Mouse (Mus musculus): ENCODE measurements at regions not wholly inside any gene's neighbourhood (a gene's known extent, or its start where the extent isn't known, plus 50 kb on each side); places are given as distances from the start of the nearest gene placed in this dataset.

DNA sequence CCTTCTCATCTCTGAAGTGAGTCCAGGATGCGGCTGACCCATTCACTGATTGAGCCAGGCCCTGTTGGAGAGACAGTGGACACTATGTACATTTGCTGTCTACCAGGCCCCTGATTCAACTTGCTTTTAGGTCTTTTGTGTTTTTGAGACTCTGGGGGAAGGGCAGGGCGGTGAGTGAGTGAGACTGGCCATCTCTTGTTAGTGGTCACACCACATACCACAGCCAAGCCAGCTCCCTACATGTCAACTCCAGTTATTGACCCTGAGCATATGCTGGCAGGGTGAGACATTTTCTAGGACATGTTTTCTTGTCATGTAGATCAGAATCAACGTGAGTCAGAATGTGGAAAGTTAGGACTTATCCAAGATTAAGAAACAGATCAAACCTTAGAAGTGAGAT lies 201.8 kb upstream of the Id2 start:
- no peak for DNase-seq (ENCODE audit: low read depth, low spot score)
- Histone ChIP-seq H3K27ac (ENCODE audit: insufficient read depth, low read depth, low read length, poor library complexity, severe bottlenecking) (no peak overlapping the region), H3K36me3 (ENCODE audit: control insufficient read depth, insufficient read depth, low read length, poor library complexity, severe bottlenecking) (no peaks in the 10 kb centered on the region), H3K9me3 (ENCODE audit: control insufficient read depth, insufficient read depth, low read depth, low read length) (no peaks in the 10 kb centered on the region), H3K4me3 (ENCODE audit: insufficient read depth in 1 of 2, low read depth in 1 of 2, low read length in 2 of 2, poor library complexity in 1 of 2, severe bottlenecking in 1 of 2) (no peak overlapping the region), H3K9ac (ENCODE audit: insufficient read depth, low read depth, low read length, poor library complexity, severe bottlenecking) (no peak overlapping the region), H3K4me1 (ENCODE audit: control insufficient read depth in 2 of 2, insufficient read depth in 2 of 2, low read length in 2 of 2, poor library complexity in 1 of 2) (no peaks in the 10 kb centered on the region)
- TF ChIP-seq HCFC1 (IDR thresholded peaks at IDR 0.05; ENCODE audit: borderline replicate concordance, insufficient read depth, low read length) (no peak), CHD2 (IDR thresholded peaks at IDR 0.05; ENCODE audit: low read depth, low read length) (no peak), MAFK (IDR thresholded peaks at IDR 0.05; ENCODE audit: insufficient read depth, low read depth, low read length) (no peak), ZC3H11A (IDR thresholded peaks at IDR 0.05; ENCODE audit: borderline replicate concordance, low read depth, low read length) (no peak), ZNF384 (IDR thresholded peaks at IDR 0.05; ENCODE audit: low read depth, low read length) (no peak)
- in situ Hi-C loops (cut with MboI; ENCODE audit: low sequenced_read_pairs in 2 of 2, unreplicated experiment in 2 of 2) = no loop called here

DNA sequence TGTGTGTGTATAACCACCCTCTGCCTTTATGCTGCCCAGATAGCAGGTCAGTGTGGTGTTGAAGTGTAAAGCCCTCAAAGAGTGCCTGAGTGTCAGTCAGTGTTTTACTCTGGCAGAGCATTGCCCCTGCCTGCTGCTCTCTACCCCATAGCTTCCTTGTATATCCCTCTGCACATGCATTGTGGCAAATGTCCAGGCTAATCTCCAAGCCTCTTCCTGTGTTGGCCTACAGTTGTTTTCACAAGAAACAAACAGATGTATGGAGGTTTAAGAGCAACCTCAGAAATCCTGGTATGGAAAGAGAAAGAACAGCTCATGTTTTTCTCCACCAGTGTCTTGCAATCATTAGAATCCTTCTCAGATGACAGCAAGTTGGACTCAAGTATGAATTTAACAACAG lies 201.0 kb upstream of the Id2 start:
- Histone ChIP-seq H3K4me1 (ENCODE audit: control insufficient read depth in 2 of 2, insufficient read depth in 2 of 2, low read length in 2 of 2, poor library complexity in 1 of 2) (no peaks in the 10 kb centered on the region), H3K9ac (ENCODE audit: insufficient read depth, low read depth, low read length, poor library complexity, severe bottlenecking) (no peak overlapping the region), H3K27ac (ENCODE audit: insufficient read depth, low read depth, low read length, poor library complexity, severe bottlenecking) (no peak overlapping the region), H3K9me3 (ENCODE audit: control insufficient read depth, insufficient read depth, low read depth, low read length) (no peaks in the 10 kb centered on the region), H3K36me3 (ENCODE audit: control insufficient read depth, insufficient read depth, low read length, poor library complexity, severe bottlenecking) (no peaks in the 10 kb centered on the region), H3K4me3 (ENCODE audit: insufficient read depth in 1 of 2, low read depth in 1 of 2, low read length in 2 of 2, poor library complexity in 1 of 2, severe bottlenecking in 1 of 2) (no peak overlapping the region)
- DNase-seq (ENCODE audit: low read depth, low spot score) = no peak
- in situ Hi-C loops (cut with MboI; ENCODE audit: low sequenced_read_pairs in 2 of 2, unreplicated experiment in 2 of 2) = no loop called here
- TF ChIP-seq HCFC1 (IDR thresholded peaks at IDR 0.05; ENCODE audit: borderline replicate concordance, insufficient read depth, low read length) (no peak), CHD2 (IDR thresholded peaks at IDR 0.05; ENCODE audit: low read depth, low read length) (no peak), ZNF384 (IDR thresholded peaks at IDR 0.05; ENCODE audit: low read depth, low read length) (no peak), ZC3H11A (IDR thresholded peaks at IDR 0.05; ENCODE audit: borderline replicate concordance, low read depth, low read length) (no peak), MAFK (IDR thresholded peaks at IDR 0.05; ENCODE audit: insufficient read depth, low read depth, low read length) (no peak)

DNA sequence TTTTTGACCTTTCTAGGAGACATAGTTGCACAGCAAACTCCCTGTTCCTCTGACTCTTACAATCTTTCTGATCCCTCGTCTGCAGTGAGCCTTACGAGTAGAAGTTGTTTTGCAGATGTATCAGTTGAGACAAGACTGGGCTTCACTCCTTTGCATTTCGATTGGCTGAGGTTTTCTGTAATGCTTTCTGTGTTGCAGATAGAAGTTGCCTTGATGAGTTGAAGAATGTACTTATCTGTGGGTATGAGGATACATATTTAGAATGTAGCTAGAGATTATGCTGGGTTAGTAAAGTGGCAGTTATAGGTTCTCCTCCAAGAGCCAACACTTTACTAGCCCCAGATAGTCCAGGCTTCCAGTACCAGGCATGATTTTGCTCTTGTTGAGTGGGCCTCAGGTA lies 199.7 kb upstream of the Id2 start:
- no peak for DNase-seq (ENCODE audit: low read depth, low spot score)
- H3K36me3 ChIP-seq (ENCODE audit: control insufficient read depth, insufficient read depth, low read length, poor library complexity, severe bottlenecking) = no peaks in the 10 kb centered on the region
- no peak overlapping the region for H3K27ac ChIP-seq (ENCODE audit: insufficient read depth, low read depth, low read length, poor library complexity, severe bottlenecking)
- no peak overlapping the region for H3K9ac ChIP-seq (ENCODE audit: insufficient read depth, low read depth, low read length, poor library complexity, severe bottlenecking)
- H3K4me3 ChIP-seq (ENCODE audit: insufficient read depth in 1 of 2, low read depth in 1 of 2, low read length in 2 of 2, poor library complexity in 1 of 2, severe bottlenecking in 1 of 2) = no peak overlapping the region
- H3K9me3 ChIP-seq (ENCODE audit: control insufficient read depth, insufficient read depth, low read depth, low read length) = no peaks in the 10 kb centered on the region
- in situ Hi-C loops (cut with MboI; ENCODE audit: low sequenced_read_pairs in 2 of 2, unreplicated experiment in 2 of 2) = no loop called here
- TF ChIP-seq ZC3H11A (IDR thresholded peaks at IDR 0.05; ENCODE audit: borderline replicate concordance, low read depth, low read length) (no peak), MAFK (IDR thresholded peaks at IDR 0.05; ENCODE audit: insufficient read depth, low read depth, low read length) (no peak), CHD2 (IDR thresholded peaks at IDR 0.05; ENCODE audit: low read depth, low read length) (no peak), HCFC1 (IDR thresholded peaks at IDR 0.05; ENCODE audit: borderline replicate concordance, insufficient read depth, low read length) (no peak), ZNF384 (IDR thresholded peaks at IDR 0.05; ENCODE audit: low read depth, low read length) (no peak)
- H3K4me1 ChIP-seq (ENCODE audit: control insufficient read depth in 2 of 2, insufficient read depth in 2 of 2, low read length in 2 of 2, poor library complexity in 1 of 2) = no peaks in the 10 kb centered on the region

DNA sequence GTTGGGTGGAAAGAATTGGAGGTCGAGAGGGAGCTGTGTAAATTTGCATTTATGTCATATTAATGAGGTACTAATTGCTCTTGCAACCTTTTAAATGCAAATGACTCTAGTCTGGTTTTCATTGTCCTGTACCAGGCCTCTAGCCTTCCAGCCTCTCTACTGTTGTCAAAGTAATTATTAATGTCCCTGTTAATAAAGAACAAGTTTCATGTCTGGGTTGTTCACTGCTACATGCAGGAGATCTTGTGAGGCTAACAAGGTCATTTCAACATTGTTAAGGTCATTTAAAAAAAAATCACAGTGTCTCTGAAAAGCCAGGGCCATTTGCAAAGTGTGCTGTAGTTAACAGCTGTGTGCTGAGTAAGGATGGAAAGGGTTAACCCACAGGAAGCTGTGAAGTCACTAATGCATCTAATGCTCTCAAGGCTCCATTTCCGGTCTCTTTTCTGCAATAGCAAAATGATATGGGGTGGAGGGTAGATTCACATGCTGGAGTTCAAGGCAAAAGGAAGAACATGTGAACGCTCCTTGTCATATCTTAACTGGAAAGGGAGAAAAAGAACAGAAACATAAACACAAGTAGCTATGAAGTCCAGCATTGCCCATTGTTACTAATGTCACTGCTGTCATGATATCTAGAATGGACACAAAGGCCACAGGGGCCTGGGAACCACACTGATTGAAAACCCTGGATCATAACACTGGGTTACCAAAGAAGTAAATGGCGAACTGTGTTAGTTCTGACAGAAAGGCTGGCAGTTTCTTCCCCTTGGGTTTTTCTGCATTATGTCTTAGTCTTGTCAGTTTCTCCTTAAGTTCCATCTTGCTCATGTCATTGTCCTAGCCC lies 197.5 kb upstream of the Id2 start:
- TF ChIP-seq ZNF384 (IDR thresholded peaks at IDR 0.05; ENCODE audit: low read depth, low read length) (no peak), ZC3H11A (IDR thresholded peaks at IDR 0.05; ENCODE audit: borderline replicate concordance, low read depth, low read length) (no peak), HCFC1 (IDR thresholded peaks at IDR 0.05; ENCODE audit: borderline replicate concordance, insufficient read depth, low read length) (no peak), CHD2 (IDR thresholded peaks at IDR 0.05; ENCODE audit: low read depth, low read length) (no peak), MAFK (IDR thresholded peaks at IDR 0.05; ENCODE audit: insufficient read depth, low read depth, low read length) (no peak)
- H3K36me3 ChIP-seq (ENCODE audit: control insufficient read depth, insufficient read depth, low read length, poor library complexity, severe bottlenecking) = no peaks in the 10 kb centered on the region
- no peak for DNase-seq (ENCODE audit: low read depth, low spot score)
- H3K9me3 ChIP-seq (ENCODE audit: control insufficient read depth, insufficient read depth, low read depth, low read length) = no peaks in the 10 kb centered on the region
- H3K4me3 ChIP-seq (ENCODE audit: insufficient read depth in 1 of 2, low read depth in 1 of 2, low read length in 2 of 2, poor library complexity in 1 of 2, severe bottlenecking in 1 of 2) = no peak overlapping the region
- no peak overlapping the region for H3K9ac ChIP-seq (ENCODE audit: insufficient read depth, low read depth, low read length, poor library complexity, severe bottlenecking)
- H3K27ac ChIP-seq (ENCODE audit: insufficient read depth, low read depth, low read length, poor library complexity, severe bottlenecking) = no peak overlapping the region
- no peaks in the 10 kb centered on the region for H3K4me1 ChIP-seq (ENCODE audit: control insufficient read depth in 2 of 2, insufficient read depth in 2 of 2, low read length in 2 of 2, poor library complexity in 1 of 2)
- in situ Hi-C loops (cut with MboI; ENCODE audit: low sequenced_read_pairs in 2 of 2, unreplicated experiment in 2 of 2) = no loop called here
